Mouse (Mus musculus) heart, adult 2 months (tissue): ENCODE results near the gene Cyp2b10.

Experiments used
- CTCF ChIP-seq: fragments of 200-600 bp; IDR thresholded peaks from 2 replicates; pipeline ENCODE4 v1.8.1; 2022; ENCODE audit warnings: antibody characterized with exemption, mild to moderate bottlenecking, moderate library complexity
- POLR2A ChIP-seq: fragments of 200-500 bp; IDR thresholded peaks from 2 replicates; pipeline ENCODE4 v1.6.1; 2011; ENCODE audit warnings: mild to moderate bottlenecking, low read depth, low read length, control low read depth; ENCODE audit not compliant: insufficient read depth

DNA sequence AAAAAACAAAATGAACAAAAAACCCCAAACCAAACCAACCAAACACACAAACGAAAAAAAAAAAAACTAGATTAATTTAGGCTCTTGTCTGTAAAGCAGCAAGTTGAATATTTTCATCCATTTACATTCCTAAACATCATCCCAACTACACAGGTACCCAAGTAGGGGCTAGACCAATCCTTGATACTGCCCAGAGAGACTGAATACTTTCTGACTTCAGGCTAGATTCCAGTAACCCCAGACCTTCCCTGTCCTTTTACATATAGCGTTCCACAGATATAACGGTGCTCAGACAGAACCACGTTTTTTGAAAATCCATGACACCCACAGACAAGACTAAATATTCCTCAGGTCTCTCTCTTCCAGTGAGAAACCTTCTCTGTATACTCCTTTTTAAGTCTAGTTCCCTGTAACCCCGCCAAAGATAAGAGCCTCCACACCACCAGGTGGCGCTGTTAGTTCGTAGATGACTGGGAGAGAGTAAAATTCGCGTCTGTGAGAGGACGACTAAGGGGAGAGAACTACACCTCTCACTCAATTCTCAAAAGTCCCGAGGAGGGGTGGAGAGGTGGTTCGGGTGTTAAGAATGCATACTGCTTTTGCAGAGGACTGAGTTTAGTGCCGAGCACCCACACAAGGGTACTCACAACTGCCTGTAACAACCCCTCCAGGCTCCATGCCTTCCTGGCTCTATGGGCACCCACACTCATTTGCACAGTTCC is 49.5 kb upstream of the Cyp2b10 start:
- peak; percentile 91 for TF ChIP-seq CTCF
- peak; percentile 60; the same call in 1 of the 2 replicates for TF ChIP-seq POLR2A
